Mouse (Mus musculus) neutrophil, adult 65 days (primary cell): ENCODE results near the gene Ldlrad1. TPM values are rescaled to one million over a fixed set of nuclear protein-coding genes. Genes with fewer than 3 reads are reported as not detected.

Experiments
- total RNA-seq: library from RNA; stranded (reverse); gene quantifications from 2 replicates; pipeline ENCODE4 v1.2.4, GENCODE M21; 2023

The Ldlrad1 gene
- not detected in 2 replicates for total RNA-seq

DNA sequence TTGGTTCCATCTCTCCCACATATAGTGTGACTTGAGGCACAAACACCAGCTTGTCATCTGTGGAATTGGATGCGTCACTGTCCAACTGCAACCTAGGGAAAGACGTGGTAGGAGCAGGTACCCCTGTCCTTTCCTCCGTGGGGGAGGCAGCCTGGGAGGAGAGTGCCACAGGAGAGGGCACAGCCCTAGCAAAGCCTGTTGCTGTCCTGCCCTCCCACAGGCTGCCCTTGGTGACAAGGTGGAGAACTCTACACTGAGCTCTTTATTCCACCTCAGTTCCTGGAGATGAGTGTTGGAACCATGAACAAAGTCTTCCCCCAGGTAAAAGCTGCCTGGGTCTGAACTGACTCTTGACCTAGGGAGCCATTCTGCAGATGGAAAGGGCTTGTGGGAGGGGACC lies at the start of gene Ldlrad1:
Gene Ldlrad1 (plus strand): TSS at position 301 of the 400 bp plus-strand sequence.

DNA sequence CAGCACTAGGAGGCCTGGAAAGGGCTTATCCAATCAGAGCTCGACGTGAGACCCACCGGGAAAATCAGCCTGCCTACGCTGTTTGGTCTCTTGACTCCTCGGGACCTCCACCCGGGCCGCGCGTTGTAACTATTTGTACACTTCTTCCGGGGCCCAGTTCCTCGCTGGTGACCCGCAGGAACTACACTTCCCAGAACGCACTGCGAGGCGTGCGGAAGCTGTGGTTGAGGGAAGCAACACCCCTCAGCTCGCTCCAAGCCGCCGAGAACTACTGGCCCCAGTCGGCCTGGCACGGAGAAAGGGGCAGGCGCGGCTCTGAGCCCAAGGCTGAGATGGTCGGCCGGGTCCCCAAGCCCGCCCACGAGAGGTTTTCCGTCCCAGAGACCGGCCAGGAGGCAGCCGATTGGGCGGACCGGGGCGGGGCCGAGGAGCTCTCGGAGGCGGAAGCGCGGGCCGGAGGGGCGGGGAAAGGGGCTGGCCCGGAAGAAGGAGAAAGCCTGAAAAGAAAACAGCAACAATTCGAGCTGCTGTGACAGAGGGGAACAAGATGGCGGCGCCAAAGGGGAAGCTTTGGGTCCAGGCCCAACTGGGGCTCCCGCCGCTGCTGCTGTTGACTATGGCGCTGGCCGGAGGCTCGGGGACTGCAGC lies 30.7 kb upstream of the Ldlrad1 start, which contains the start of gene Tmem59:
Gene Tmem59 (plus strand): TSS at position 218 of the 648 bp plus-strand sequence.

DNA sequence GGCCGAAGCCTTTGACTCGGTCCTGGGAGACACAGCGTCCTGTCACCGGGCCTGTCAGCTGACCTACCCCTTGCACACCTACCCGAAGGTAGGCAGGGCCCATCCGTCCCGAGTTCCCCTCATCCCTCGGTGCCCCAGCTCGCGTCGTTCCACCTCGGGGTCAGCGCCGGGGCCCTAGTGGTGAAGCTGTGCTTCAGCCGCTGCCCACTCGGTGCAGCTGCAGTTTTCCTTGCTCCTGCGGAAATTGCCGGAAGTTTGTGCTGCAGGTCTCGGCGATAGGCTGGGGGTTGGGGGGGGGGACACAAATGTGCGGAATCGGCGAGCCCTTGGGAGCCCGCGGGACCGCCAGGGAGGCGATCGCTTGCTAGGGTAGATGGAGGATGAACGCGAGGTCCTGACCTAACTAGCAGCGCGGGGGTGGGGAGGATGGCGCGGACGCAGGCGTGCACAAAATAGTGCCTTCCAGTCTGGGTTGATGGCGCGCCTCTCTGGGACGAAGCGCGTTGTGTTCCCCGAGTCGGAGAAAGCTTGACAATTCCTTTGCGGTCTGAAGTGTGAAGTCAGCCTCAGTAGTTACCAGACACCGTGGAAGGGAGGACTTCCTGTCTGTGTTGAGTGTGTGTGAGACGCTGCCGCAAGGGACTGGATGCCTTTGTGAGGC lies 30.0 kb upstream of the Ldlrad1 start, which contains the start of gene Tceanc2:
Gene Tceanc2 (minus strand): TSS at position 287 of the 661 bp plus-strand sequence.

DNA sequence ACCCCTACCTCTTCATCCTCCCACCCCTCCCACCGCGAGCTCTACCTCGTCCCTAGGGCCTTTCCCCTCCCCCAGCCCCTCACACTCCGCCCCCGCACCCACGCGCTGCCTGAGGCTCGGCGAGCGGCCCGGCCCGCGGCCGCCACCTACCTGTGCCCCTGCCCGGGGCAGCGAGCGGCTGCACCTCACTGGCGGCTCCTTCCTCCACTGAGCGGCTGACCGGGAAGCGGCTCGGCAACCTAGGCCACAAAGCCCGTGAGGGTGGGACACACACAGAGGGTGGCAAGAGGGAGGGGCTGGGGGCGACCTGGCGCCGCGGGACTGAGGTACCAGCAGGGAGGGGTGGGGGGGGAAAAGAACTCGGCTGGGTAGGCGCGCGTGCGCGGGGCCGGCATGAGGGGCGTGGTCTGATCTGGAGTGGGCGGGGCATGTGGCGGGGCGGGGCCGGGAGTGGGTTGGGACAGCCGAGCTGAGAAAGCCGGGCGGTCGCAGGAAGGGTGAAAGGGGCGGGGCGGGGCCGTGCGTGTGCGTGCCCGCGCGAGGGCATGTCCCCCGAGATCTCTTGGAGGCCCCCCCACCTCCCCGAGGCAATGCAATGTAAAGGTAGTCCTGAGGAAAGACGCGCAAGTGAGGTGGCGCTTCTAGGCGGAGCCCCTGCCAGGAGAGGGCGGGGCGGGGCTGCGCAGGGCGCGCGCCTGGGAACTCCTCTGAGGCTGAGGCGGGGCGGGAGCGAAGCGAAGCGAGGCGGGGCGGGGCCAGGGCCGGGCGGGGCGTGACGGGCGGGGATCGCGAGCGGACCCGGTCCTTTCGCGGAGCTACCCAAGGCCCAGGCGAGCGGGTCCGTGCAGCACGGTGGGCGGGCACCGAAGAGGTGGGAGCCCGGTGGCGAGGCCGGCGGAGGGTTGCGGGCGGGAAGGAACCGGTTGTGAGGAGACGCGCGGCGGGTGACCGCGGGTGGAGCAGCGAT lies 44.4 kb downstream of the Ldlrad1 start, which contains the start of the genes Lrrc42 and Hspb11:
Gene Lrrc42 (minus strand): TSS at position 408 of the 967 bp plus-strand sequence.
Gene Hspb11 (plus strand): TSS at position 469 of the 967 bp plus-strand sequence.

Other genes with a start within 250 kb of the Ldlrad1 start
- 21.9 and 35.1 TPM in 2 replicates for gene Mrpl37, start 142.3 kb upstream of the Ldlrad1 start, total RNA-seq
- 2.1 and 2.8 TPM in 2 replicates for gene Cyb5rl, start 142.2 kb upstream of the Ldlrad1 start, total RNA-seq
- gene Cdcp2, start 112.3 kb upstream of the Ldlrad1 start, total RNA-seq = not detected in 2 replicates
- 138 and 152 TPM in 2 replicates for gene Tmem59, start 30.8 kb upstream of the Ldlrad1 start, total RNA-seq
- gene Tceanc2, start 30.1 kb upstream of the Ldlrad1 start, total RNA-seq = 27.1 and 34.5 TPM in 2 replicates
- gene Lrrc42, start 44.4 kb downstream of the Ldlrad1 start, total RNA-seq = 9.4 and 14.2 TPM in 2 replicates
- gene Hspb11, start 44.4 kb downstream of the Ldlrad1 start, total RNA-seq = 4.5 and 6.3 TPM in 2 replicates
- not detected in 2 replicates for gene Dio1, start 98.0 kb downstream of the Ldlrad1 start, total RNA-seq
- gene Yipf1, start 105.2 kb downstream of the Ldlrad1 start, total RNA-seq = 51.2 and 54.1 TPM in 2 replicates
- 15.4 and 15.6 TPM in 2 replicates for gene Ndc1, start 158.6 kb downstream of the Ldlrad1 start, total RNA-seq
- 0.82 TPM in 1 of 2 replicates, not detected in the other for gene Glis1, start 225.4 kb downstream of the Ldlrad1 start, total RNA-seq